8 mouse cellular contexts compared by ENCODE assay signal in genomic region chr11:102446581-102447461, GRCm38 (mm10). TPM values are rescaled to one million over a fixed set of nuclear protein-coding genes. Genes with fewer than 3 reads are reported as not detected.
A peak's percentile ranks its signal among the peaks of the same experiment; 100 is the strongest.
DNase-seq lines count a peak whose midpoint lies in the region; ATAC-seq and TF ChIP-seq lines count a peak whose summit lies in the region.

No protein-coding gene starts in this region.

- WGBS in heart, embryonic 14.5 days: 1% methylated on average over 46 of the region's 49 CpGs
- WGBS in liver, embryonic 11.5 days: 1% methylated on average over 47 of the region's 49 CpGs
- under 1% methylated on average over 49 of the region's 49 CpGs for WGBS in olfactory bulb, adult 2 months

- no peaks in the 10 kb centered on the region for H3K79me2 ChIP-seq in C2C12 (ENCODE audit: control insufficient read depth, insufficient read depth)

- H3K4me2 ChIP-seq in heart, embryonic 14.5 days (ENCODE audit: low read length): peak overlapping the region; percentile 77
- peak overlapping the region; percentile 99 for H3K4me2 ChIP-seq in liver, embryonic 11.5 days

- no peaks in the 10 kb centered on the region for H3K9me3 ChIP-seq in heart, embryonic 14.5 days (ENCODE audit: control insufficient read depth, low read length)
- H3K9me3 ChIP-seq in liver, embryonic 11.5 days (ENCODE audit: control insufficient read depth, low read length): no peaks in the 10 kb centered on the region

- H3K36me3 ChIP-seq in C2C12 (ENCODE audit: control insufficient read depth, insufficient read depth): no peaks in the 10 kb centered on the region
- peaks cover 13% of the 10 kb centered on the region for H3K36me3 ChIP-seq in heart, embryonic 14.5 days (ENCODE audit: control insufficient read depth, insufficient read depth, low read length)
- H3K36me3 ChIP-seq in liver, embryonic 11.5 days (ENCODE audit: control insufficient read depth, insufficient read depth, low read length): no peaks in the 10 kb centered on the region

- H3K4me1 ChIP-seq in heart, embryonic 14.5 days (ENCODE audit: control insufficient read depth in 2 of 2, insufficient read depth in 2 of 2, low read length in 2 of 2): peaks cover 45 to 53% of the 10 kb centered on the region in 2 experiments
- H3K4me1 ChIP-seq in liver, embryonic 11.5 days (replicated peaks; ENCODE audit: control insufficient read depth, insufficient read depth, low read length): peaks cover 32% of the 10 kb centered on the region
- H3K4me1 ChIP-seq in olfactory bulb, adult 2 months (ENCODE audit: control insufficient read depth, insufficient read depth, low read length): peaks cover 43% of the 10 kb centered on the region

- no peak for TF ChIP-seq CTCF in C2C12 (IDR thresholded peaks at IDR 0.05; ENCODE audit: control insufficient read depth, insufficient read depth, insufficient read length)
- no peak for TF ChIP-seq CTCF in olfactory bulb, adult 2 months (IDR thresholded peaks at IDR 0.05; ENCODE audit: insufficient read depth, low read depth, low read length)

- H3K9ac ChIP-seq in heart, embryonic 14.5 days (ENCODE audit: low read length): peak overlapping the region; percentile 88
- H3K9ac ChIP-seq in liver, embryonic 11.5 days (ENCODE audit: low read depth, low read length): peak overlapping the region; percentile 82

- peaks cover 26% of the 10 kb centered on the region for H3K27me3 ChIP-seq in C2C12 (ENCODE audit: control insufficient read depth, insufficient read depth, insufficient read length)
- H3K27me3 ChIP-seq in heart, embryonic 14.5 days (ENCODE audit: control insufficient read depth, insufficient read depth, low read length): no peaks in the 10 kb centered on the region
- peaks cover 46% of the 10 kb centered on the region for H3K27me3 ChIP-seq in liver, embryonic 11.5 days (replicated peaks; ENCODE audit: control insufficient read depth, insufficient read depth, low read length)

- peak; percentile 94 for DNase-seq in heart, adult 11 months
- DNase-seq in heart, adult 8-10 months (ENCODE audit: low spot score): no peak
- DNase-seq in cerebellum, postnatal 10 days: peak; percentile 84 to 90
- peak; percentile 69 for DNase-seq in liver, embryonic 11.5 days (ENCODE audit: low spot score)
- DNase-seq in layer of hippocampus, adult 11-12 months (ENCODE audit: low spot score): no peak

- peak overlapping the region; percentile 73 to 80 for H3K27ac ChIP-seq in heart, embryonic 14.5 days (replicated peaks in 1 of 2; ENCODE audit: control insufficient read depth in 1 of 2, insufficient read depth in 1 of 2, low read depth in 2 of 2, low read length in 2 of 2)
- H3K27ac ChIP-seq in liver, embryonic 11.5 days (ENCODE audit: low read depth, low read length): peak overlapping the region; percentile 52; the same call in 1 of the 2 replicates
- H3K27ac ChIP-seq in olfactory bulb, adult 2 months (ENCODE audit: insufficient read depth, low read depth, low read length): peak overlapping the region; percentile 89

- peak overlapping the region; percentile 89 for H3ac ChIP-seq in C2C12 (ENCODE audit: control insufficient read depth, insufficient read length, low read depth)

- 0 out of 2 replicates have a peak, but pooled peaks have one; percentile 16 for TF ChIP-seq POLR2A in olfactory bulb, adult 2 months (IDR thresholded peaks at IDR 0.05; ENCODE audit: insufficient read depth, low read depth, low read length)

- no peaks in the 10 kb centered on the region for H3K79me3 ChIP-seq in C2C12 (ENCODE audit: low read depth)

- H3K4me3 ChIP-seq in C2C12 (ENCODE audit: insufficient read depth, poor library complexity, severe bottlenecking): peak overlapping the region; percentile 46
- H3K4me3 ChIP-seq in heart, embryonic 14.5 days (ENCODE audit: control insufficient read depth in 1 of 2, insufficient read depth in 1 of 2, low read depth in 1 of 2, low read length in 2 of 2): peak overlapping the region; percentile 70 to 94
- peak overlapping the region; percentile 76 for H3K4me3 ChIP-seq in liver, embryonic 11.5 days (ENCODE audit: low read depth, low read length)
- H3K4me3 ChIP-seq in olfactory bulb, adult 2 months (ENCODE audit: insufficient read depth, low read depth, low read length): peak overlapping the region; percentile 94

- ATAC-seq in heart, embryonic 14.5 days (ENCODE audit: insufficient number of reproducible peaks, insufficient read depth, low FRiP score, low read depth): peak; percentile 27
- ATAC-seq in liver, embryonic 11.5 days (replicated peaks; ENCODE audit: low FRiP score): peak; percentile 46

TF ChIP-seq in C2C12, 6 proteins besides CTCF, POLR2A, EP300 and RAD21:
- TF ChIP-seq MAX (IDR thresholded peaks at IDR 0.05) (no peak), FOSL1 (IDR thresholded peaks at IDR 0.05; ENCODE audit: insufficient read depth, low read length, poor library complexity, severe bottlenecking) (no peak), MYOG (IDR thresholded peaks at IDR 0.05; ENCODE audit: control insufficient read depth, extremely low read depth, insufficient read length) (no peak), MYOD1 (IDR thresholded peaks at IDR 0.05; ENCODE audit: control insufficient read depth, insufficient read length, low read depth) (peak; percentile 44)

RNA-seq across cellular contexts. Expression of gene Fam171a2, which starts 0.7 kb away (rescaled TPM):
- total RNA-seq in heart, adult 8-10 months (2022): 1 to 10 TPM; 2.5 to 5.4 (median 3.6) TPM
- polyA plus RNA-seq in C2C12 (2012; fragmentation: generic; extraction: Trizol): 6.3 TPM
- polyA plus RNA-seq in heart, embryonic 14.5 days (2014; fragmentation: Nextera tagmentation; extraction: Ambion mirVana): 4.6 and 7.9 TPM in 2 replicates
- 1.8 and 2.0 TPM in 2 replicates for polyA plus RNA-seq in liver, embryonic 11.5 days (2014; fragmentation: Nextera tagmentation; extraction: Ambion mirVana)
- polyA plus RNA-seq in olfactory bulb, adult 2 months (2012; ENCODE audit: insufficient read depth, insufficient read length, low replicate concordance, missing spikeins): not detected in 2 replicates

RNA-seq across cellular contexts. Expression of gene Grn, which starts 16.7 kb away (rescaled TPM):
- 10 to 100 TPM; 76.5 to 84.8 (median 79.6) TPM for total RNA-seq in heart, adult 8-10 months (2022)
- polyA plus RNA-seq in C2C12 (2012; fragmentation: generic; extraction: Trizol): 79.1 TPM
- 182 and 190 TPM in 2 replicates for polyA plus RNA-seq in heart, embryonic 14.5 days (2014; fragmentation: Nextera tagmentation; extraction: Ambion mirVana)
- 68.1 and 69.5 TPM in 2 replicates for polyA plus RNA-seq in liver, embryonic 11.5 days (2014; fragmentation: Nextera tagmentation; extraction: Ambion mirVana)
- polyA plus RNA-seq in olfactory bulb, adult 2 months (2012; ENCODE audit: insufficient read depth, insufficient read length, low replicate concordance, missing spikeins): not detected in 2 replicates

RNA-seq across cellular contexts. Expression of gene Itga2b, which starts 23.1 kb away (rescaled TPM):
- 1 to 10 TPM; 3.4 to 7.2 (median 4.4) TPM for total RNA-seq in heart, adult 8-10 months (2022)
- polyA plus RNA-seq in C2C12 (2012; fragmentation: generic; extraction: Trizol): 1.3 TPM
- polyA plus RNA-seq in heart, embryonic 14.5 days (2014; fragmentation: Nextera tagmentation; extraction: Ambion mirVana): 6.7 and 6.8 TPM in 2 replicates
- 76.2 and 80.3 TPM in 2 replicates for polyA plus RNA-seq in liver, embryonic 11.5 days (2014; fragmentation: Nextera tagmentation; extraction: Ambion mirVana)
- polyA plus RNA-seq in olfactory bulb, adult 2 months (2012; ENCODE audit: insufficient read depth, insufficient read length, low replicate concordance, missing spikeins): not detected in 2 replicates

RNA-seq across cellular contexts. Expression of gene Slc25a39, which starts 39.1 kb away (rescaled TPM):
- 100 to 1,000 TPM; 174 to 204 (median 197) TPM for total RNA-seq in heart, adult 8-10 months (2022)
- 174 TPM for polyA plus RNA-seq in C2C12 (2012; fragmentation: generic; extraction: Trizol)
- 266 and 295 TPM in 2 replicates for polyA plus RNA-seq in heart, embryonic 14.5 days (2014; fragmentation: Nextera tagmentation; extraction: Ambion mirVana)
- 282 and 283 TPM in 2 replicates for polyA plus RNA-seq in liver, embryonic 11.5 days (2014; fragmentation: Nextera tagmentation; extraction: Ambion mirVana)
- not detected in 2 replicates for polyA plus RNA-seq in olfactory bulb, adult 2 months (2012; ENCODE audit: insufficient read depth, insufficient read length, low replicate concordance, missing spikeins)

RNA-seq across cellular contexts. Expression of gene Rundc3a, which starts 53.6 kb away (rescaled TPM):
- under 1 TPM in 1 of 4 experiments, not detected in 3; 0.16 TPM for total RNA-seq in heart, adult 8-10 months (2022)
- polyA plus RNA-seq in C2C12 (2012; fragmentation: generic; extraction: Trizol): 2.2 TPM
- 0.81 and 1.2 TPM in 2 replicates for polyA plus RNA-seq in heart, embryonic 14.5 days (2014; fragmentation: Nextera tagmentation; extraction: Ambion mirVana)
- polyA plus RNA-seq in liver, embryonic 11.5 days (2014; fragmentation: Nextera tagmentation; extraction: Ambion mirVana): 1.8 and 2.6 TPM in 2 replicates
- not detected in 2 replicates for polyA plus RNA-seq in olfactory bulb, adult 2 months (2012; ENCODE audit: insufficient read depth, insufficient read length, low replicate concordance, missing spikeins)

Comparison
In these comparisons a context has a peak if more than half of its experiments do, and no peak if none do; other contexts are left out.
1. DNase-seq: peak in heart, adult 11 months (single experiment), cerebellum, postnatal 10 days (2 of 2) and liver, embryonic 11.5 days (single experiment); none in heart, adult 8-10 months (single experiment) and layer of hippocampus, adult 11-12 months (single experiment).
2. Peak in every context shown above with its lines, with median percentiles within 50 percentile points of each other: H3K4me3 ChIP-seq and H3K27ac ChIP-seq.